Mouse (Mus musculus) cerebellum, postnatal 36 days (tissue): ENCODE measurements around the gene 1190002N15Rik.

Source experiments
- DNase-seq, 2 experiments: peaks; one replicate each; pipeline ENCODE4 v3.0.0; 2021 to 2022; ENCODE audit warnings: mixed read lengths in 2 of 2

Gene 1190002N15Rik

GRCm38 (mm10) chr9:94537970-94538822 lies at the start of gene 1190002N15Rik:
Gene 1190002N15Rik, minus strand, starts transcription at chr9:94538081.
- DNase-seq: peak; percentile 93 to 95

- DNase-seq: peak; percentile 78 to 81
These were observed 44.4 kb upstream of the 1190002N15Rik start for GRCm38 (mm10) chr9:94582309-94582708.

- no peak for DNase-seq
These were observed 43.8 kb upstream of the 1190002N15Rik start for GRCm38 (mm10) chr9:94581661-94582060.

GRCm38 (mm10) chr9:94580071-94580737 lies 42.3 kb upstream of the 1190002N15Rik start:
- DNase-seq: no peak

GRCm38 (mm10) chr9:94571802-94572201 lies 33.9 kb upstream of the 1190002N15Rik start:
- no peak for DNase-seq

- no peak for DNase-seq
These were observed 30.5 kb upstream of the 1190002N15Rik start for GRCm38 (mm10) chr9:94568386-94568785.

GRCm38 (mm10) chr9:94567722-94568314 lies 29.9 kb upstream of the 1190002N15Rik start:
- DNase-seq: no peak

GRCm38 (mm10) chr9:94556776-94557514 lies 19.1 kb upstream of the 1190002N15Rik start:
- no peak for DNase-seq

GRCm38 (mm10) chr9:94556249-94556648 lies 18.4 kb upstream of the 1190002N15Rik start:
- no peak for DNase-seq

- no peak for DNase-seq
These were observed 12.7 kb upstream of the 1190002N15Rik start for GRCm38 (mm10) chr9:94550493-94551095.

GRCm38 (mm10) chr9:94543881-94544280 lies 6.0 kb upstream of the 1190002N15Rik start:
- DNase-seq: no peak

- no peak for DNase-seq
These were observed 2.6 kb upstream of the 1190002N15Rik start for GRCm38 (mm10) chr9:94540343-94541095.

GRCm38 (mm10) chr9:94539346-94539865 lies 1.5 kb upstream of the 1190002N15Rik start:
- no peak for DNase-seq

GRCm38 (mm10) chr9:94538823-94539143 lies 902 bp upstream of the 1190002N15Rik start:
- no peak for DNase-seq

- peak; percentile 68 to 70 for DNase-seq
These were observed 597 bp downstream of the 1190002N15Rik start for GRCm38 (mm10) chr9:94537051-94537917.

- DNase-seq: no peak
These were observed 1.5 kb downstream of the 1190002N15Rik start for GRCm38 (mm10) chr9:94536261-94536905.

GRCm38 (mm10) chr9:94534795-94535194 lies 3.1 kb downstream of the 1190002N15Rik start:
- no peak for DNase-seq

GRCm38 (mm10) chr9:94534226-94534625 lies 3.7 kb downstream of the 1190002N15Rik start:
- DNase-seq: no peak

- peak; percentile 40 to 51 for DNase-seq
These were observed 4.2 kb downstream of the 1190002N15Rik start for GRCm38 (mm10) chr9:94533641-94534040.

GRCm38 (mm10) chr9:94529987-94530386 lies 7.9 kb downstream of the 1190002N15Rik start:
- DNase-seq: no peak
